In genomic region chr9:63250841-63251626, GRCm38 (mm10) we compare ENCODE assay signal across 15 mouse cellular contexts.
A peak's percentile ranks its signal among the peaks of the same experiment; 100 is the strongest.
DNase-seq lines count a peak whose midpoint lies in the region; ATAC-seq and TF ChIP-seq lines count a peak whose summit lies in the region.
"Had no signal": no experiment of that assay in that cellular context is flagged by ENCODE, and none has a peak within 500 bp of the region (broad histone marks: within the 10 kb centered on the region; RNA-seq: fewer than 3 reads in every experiment).

No protein-coding gene starts in this region.

- H3K79me2 ChIP-seq in heart, adult 2 months (replicated peaks; ENCODE audit: control insufficient read depth, insufficient read depth, low read length): no peaks in the 10 kb centered on the region

- no peak for TF ChIP-seq EP300 in heart, adult 2 months (IDR thresholded peaks at IDR 0.05; ENCODE audit: insufficient read depth, low read depth, low read length)

- TF ChIP-seq CTCF in heart, adult 2 months (IDR thresholded peaks at IDR 0.05): no peak
- no peak for TF ChIP-seq CTCF in thymus, adult 2 months (IDR thresholded peaks at IDR 0.05; ENCODE audit: borderline replicate concordance, control insufficient read depth, extremely low read depth, insufficient read depth, low read length, poor library complexity)

- no peaks in the 10 kb centered on the region for H3K27me3 ChIP-seq in forebrain, embryonic 14.5 days (replicated peaks; ENCODE audit: control insufficient read depth, insufficient read depth, low read length)
- H3K27me3 ChIP-seq in forebrain, embryonic 12.5 days: 0 out of 2 replicates have a peak, but pooled peaks cover 3% of the 10 kb centered on the region
- no peaks in the 10 kb centered on the region for H3K27me3 ChIP-seq in hindbrain, embryonic 13.5 days
- H3K27me3 ChIP-seq in midbrain, embryonic 16.5 days (ENCODE audit: control insufficient read depth, insufficient read depth, low read depth, low read length): no peaks in the 10 kb centered on the region
- no peaks in the 10 kb centered on the region for H3K27me3 ChIP-seq in heart, adult 2 months (ENCODE audit: control insufficient read depth, insufficient read depth, low read length)
- no peaks in the 10 kb centered on the region for H3K27me3 ChIP-seq in thymus, adult 2 months (ENCODE audit: control insufficient read depth, insufficient read depth, low read length)
- H3K27me3 ChIP-seq in intestine, embryonic 15.5 days (replicated peaks): no peaks in the 10 kb centered on the region

- H3K36me3 ChIP-seq in forebrain, embryonic 14.5 days (ENCODE audit: control insufficient read depth, insufficient read depth, low read length): peaks cover 1% of the 10 kb centered on the region; the same call in 1 of the 2 replicates
- H3K36me3 ChIP-seq in forebrain, embryonic 12.5 days (replicated peaks): peaks cover 12% of the 10 kb centered on the region; the same call in 1 of the 2 replicates
- no peaks in the 10 kb centered on the region for H3K36me3 ChIP-seq in hindbrain, embryonic 13.5 days
- H3K36me3 ChIP-seq in midbrain, embryonic 16.5 days (ENCODE audit: control insufficient read depth, insufficient read depth, low read length): no peaks in the 10 kb centered on the region
- no peaks in the 10 kb centered on the region for H3K36me3 ChIP-seq in heart, adult 2 months (ENCODE audit: control insufficient read depth, insufficient read depth, low read length)
- no peaks in the 10 kb centered on the region; the same call in none of the 2 replicates for H3K36me3 ChIP-seq in thymus, adult 2 months (ENCODE audit: control insufficient read depth, insufficient read depth, low read length)
- H3K36me3 ChIP-seq in intestine, embryonic 15.5 days: 0 out of 2 replicates have a peak, but pooled peaks cover 5% of the 10 kb centered on the region

- no peak overlapping the region for H3K4me2 ChIP-seq in forebrain, embryonic 14.5 days (ENCODE audit: low read length)
- no peak overlapping the region for H3K4me2 ChIP-seq in forebrain, embryonic 12.5 days
- no peak overlapping the region for H3K4me2 ChIP-seq in hindbrain, embryonic 13.5 days
- H3K4me2 ChIP-seq in midbrain, embryonic 16.5 days (ENCODE audit: low read length): 0 out of 2 replicates have a peak overlapping the region, but pooled peaks have one; percentile 20
- no peak overlapping the region for H3K4me2 ChIP-seq in intestine, embryonic 15.5 days (replicated peaks)

- no peaks in the 10 kb centered on the region for H3K9me3 ChIP-seq in forebrain, embryonic 14.5 days (replicated peaks; ENCODE audit: control insufficient read depth, low read length)
- no peaks in the 10 kb centered on the region for H3K9me3 ChIP-seq in forebrain, embryonic 12.5 days
- H3K9me3 ChIP-seq in hindbrain, embryonic 13.5 days: no peaks in the 10 kb centered on the region
- no peaks in the 10 kb centered on the region for H3K9me3 ChIP-seq in midbrain, embryonic 16.5 days (replicated peaks; ENCODE audit: control insufficient read depth, low read length, poor library complexity, severe bottlenecking)
- H3K9me3 ChIP-seq in intestine, embryonic 15.5 days: no peaks in the 10 kb centered on the region

- H3K4me3 ChIP-seq in forebrain, embryonic 14.5 days (ENCODE audit: low read depth, low read length): no peak overlapping the region
- no peak overlapping the region for H3K4me3 ChIP-seq in forebrain, embryonic 12.5 days (replicated peaks)
- no peak overlapping the region for H3K4me3 ChIP-seq in hindbrain, embryonic 13.5 days
- H3K4me3 ChIP-seq in midbrain, embryonic 16.5 days (ENCODE audit: low read depth, low read length): no peak overlapping the region
- no peak overlapping the region for H3K4me3 ChIP-seq in heart, adult 2 months
- no peak overlapping the region for H3K4me3 ChIP-seq in thymus, adult 2 months (ENCODE audit: control insufficient read depth, insufficient read depth, low read length)
- no peak overlapping the region for H3K4me3 ChIP-seq in intestine, embryonic 15.5 days (replicated peaks)
- H3K4me3 ChIP-seq: layer of hippocampus, adult 2 months; myocyte had no signal

- no peak overlapping the region for H3K27ac ChIP-seq in forebrain, embryonic 14.5 days (ENCODE audit: low read depth, low read length)
- H3K27ac ChIP-seq in forebrain, embryonic 12.5 days: no peak overlapping the region
- H3K27ac ChIP-seq in hindbrain, embryonic 13.5 days: peak overlapping the region; percentile 80
- H3K27ac ChIP-seq in midbrain, embryonic 16.5 days (ENCODE audit: low read length): no peak overlapping the region; the same call in 1 of the 2 replicates
- H3K27ac ChIP-seq in heart, adult 2 months: no peak overlapping the region
- H3K27ac ChIP-seq in thymus, adult 2 months (ENCODE audit: control insufficient read depth, insufficient read depth, low read length): no peak overlapping the region
- no peak overlapping the region for H3K27ac ChIP-seq in intestine, embryonic 15.5 days
- H3K27ac ChIP-seq: layer of hippocampus, adult 2 months; liver, embryonic 14.5 days had no signal

- 72% methylated on average over 19 of the region's 19 CpGs for WGBS in forebrain, embryonic 14.5 days
- WGBS in forebrain, embryonic 12.5 days: 77% methylated on average over 19 of the region's 19 CpGs
- WGBS in hindbrain, embryonic 13.5 days: 46% methylated on average over 19 of the region's 19 CpGs
- 42% methylated on average over 19 of the region's 19 CpGs for WGBS in midbrain, embryonic 16.5 days
- WGBS in heart, adult 2 months: 96% methylated on average over 19 of the region's 19 CpGs
- 97% methylated on average over 19 of the region's 19 CpGs for WGBS in thymus, adult 2 months
- 80% methylated on average over 19 of the region's 19 CpGs for WGBS in intestine, embryonic 15.5 days

- H3K4me1 ChIP-seq in forebrain, embryonic 14.5 days (ENCODE audit: control insufficient read depth, insufficient read depth, low read length): no peaks in the 10 kb centered on the region
- peaks cover 7% of the 10 kb centered on the region; the same call in 1 of the 2 replicates for H3K4me1 ChIP-seq in forebrain, embryonic 12.5 days
- H3K4me1 ChIP-seq in hindbrain, embryonic 13.5 days (replicated peaks): peaks cover 24% of the 10 kb centered on the region
- peaks cover 6% of the 10 kb centered on the region for H3K4me1 ChIP-seq in midbrain, embryonic 16.5 days (ENCODE audit: control insufficient read depth, insufficient read depth, low read length)
- no peaks in the 10 kb centered on the region for H3K4me1 ChIP-seq in heart, adult 2 months (ENCODE audit: control insufficient read depth, insufficient read depth, low read length)
- H3K4me1 ChIP-seq in thymus, adult 2 months (replicated peaks; ENCODE audit: control insufficient read depth, insufficient read depth, low read length): peaks cover 5% of the 10 kb centered on the region
- no peaks in the 10 kb centered on the region for H3K4me1 ChIP-seq in intestine, embryonic 15.5 days (replicated peaks)

- no peak for ATAC-seq in forebrain, embryonic 14.5 days
- no peak for ATAC-seq in forebrain, embryonic 12.5 days (ENCODE audit: low FRiP score)
- ATAC-seq in hindbrain, embryonic 13.5 days (ENCODE audit: low FRiP score): no peak
- no peak for ATAC-seq in midbrain, embryonic 16.5 days
- no peak for ATAC-seq in intestine, embryonic 15.5 days
- ATAC-seq: activated CD4-positive, CD25-positive, alpha-beta regulatory T cell, adult 4 months had no signal

- no peak for TF ChIP-seq POLR2A in heart, adult 2 months (IDR thresholded peaks at IDR 0.05; ENCODE audit: insufficient read depth, low read depth, low read length)
- TF ChIP-seq POLR2A in thymus, adult 2 months (IDR thresholded peaks at IDR 0.05; ENCODE audit: control insufficient read depth, extremely low read depth, insufficient read depth, low read length, poor library complexity): no peak

- no peak overlapping the region for H3K9ac ChIP-seq in forebrain, embryonic 14.5 days (ENCODE audit: low read length)
- no peak overlapping the region for H3K9ac ChIP-seq in forebrain, embryonic 12.5 days
- H3K9ac ChIP-seq in hindbrain, embryonic 13.5 days: no peak overlapping the region
- H3K9ac ChIP-seq in midbrain, embryonic 16.5 days (ENCODE audit: low read depth, low read length): no peak overlapping the region
- no peak overlapping the region for H3K9ac ChIP-seq in heart, adult 2 months (ENCODE audit: low read depth, low read length)
- no peak overlapping the region for H3K9ac ChIP-seq in intestine, embryonic 15.5 days
- H3K9ac ChIP-seq: liver, embryonic 14.5 days had no signal

- peak; percentile 46 for DNase-seq in forebrain, embryonic 14.5 days (ENCODE audit: low spot score)
- DNase-seq in brain, adult 2 months (ENCODE audit: low read depth, low spot score): peak; percentile 42
- DNase-seq in heart, adult 2 months: no peak
- no peak for DNase-seq in thymus, adult 2 months
- DNase-seq: B cell, adult 2 months; kidney, adult 11 months; lung, postnatal 4 days had no signal

- intact Hi-C loops in heart, adult 2 months (cut with DNase I): no loop called here

Comparison
In these comparisons a context has a peak if more than half of its experiments do, and no peak if none do; other contexts are left out.
1. DNase-seq: peak in forebrain, embryonic 14.5 days (single experiment) and brain, adult 2 months (single experiment); none in heart, adult 2 months (0 of 2) and thymus, adult 2 months (single experiment).